Mouse (Mus musculus) liver, embryonic 14.5 days (tissue): ENCODE measurements around the gene Mad1l1. TPM values are rescaled to one million over a fixed set of nuclear protein-coding genes. Genes with fewer than 3 reads are reported as not detected.

Experiments used
- ATAC-seq: fragments of 200-750 bp; cut with Nextera tagmentation; 2 replicates; pipeline ENCODE4 v1.8.0; 2017; ENCODE audit warnings: moderate number of reproducible peaks, mild to moderate bottlenecking, moderate library complexity; ENCODE audit not compliant: insufficient read depth
- DNase-seq, 3 experiments: peaks; one replicate each; pipeline ENCODE4 v3.0.0-alpha.2; 2012 to 2013; ENCODE audit warnings: low read depth in 3 of 3, low spot score in 3 of 3
- H3K27ac ChIP-seq: fragments of 300-500 bp; sonication (generic); 2 replicates; pipeline ENCODE4 v1.5.1; 2014; ENCODE audit warnings: moderate library complexity, mild to moderate bottlenecking, control low read depth, inconsistent platforms
- H3K27me3 ChIP-seq: fragments of 300-500 bp; sonication (generic); 2 replicates; pipeline ENCODE4 v1.6.1; 2014; ENCODE audit warnings: mild to moderate bottlenecking, low read length, moderate library complexity; ENCODE audit not compliant: control insufficient read depth, insufficient read depth
- H3K36me3 ChIP-seq: fragments of 300-500 bp; sonication (generic); replicated peaks from 2 replicates; pipeline ENCODE4 v1.6.1; 2014; ENCODE audit warnings: low read depth; ENCODE audit not compliant: control insufficient read depth, insufficient read depth
- H3K4me1 ChIP-seq, 2 experiments: fragments of 200-500 bp in 1 of 2; fragments of 300-500 bp in 1 of 2; sonication (generic) in 1 of 2; replicated peaks; 2 replicates each; pipeline ENCODE4 v1.6.1; 2012 to 2014; ENCODE audit warnings: antibody characterized with exemption in 1 of 2, inconsistent platforms in 1 of 2, low read length in 1 of 2; ENCODE audit not compliant: control insufficient read depth in 2 of 2, insufficient read depth in 2 of 2
- H3K4me2 ChIP-seq: fragments of 300-500 bp; sonication (generic); 2 replicates; pipeline ENCODE4 v1.6.1; 2014; ENCODE audit warnings: low read depth, mild to moderate bottlenecking, control low read depth, moderate library complexity
- H3K4me3 ChIP-seq, 2 experiments: fragments of 200-500 bp in 1 of 2; fragments of 300-500 bp in 1 of 2; sonication (generic) in 1 of 2; 2 replicates each; pipeline ENCODE4 v1.5.1; 2012 to 2014; ENCODE audit warnings: low read depth in 2 of 2, low read length in 2 of 2, mild to moderate bottlenecking in 2 of 2, control low read depth in 1 of 2, inconsistent platforms in 1 of 2, moderate library complexity in 1 of 2; ENCODE audit not compliant: insufficient read depth in 1 of 2
- H3K9ac ChIP-seq: fragments of 300-500 bp; sonication (generic); replicated peaks from 2 replicates; pipeline ENCODE4 v1.6.1; 2014; ENCODE audit warnings: mild to moderate bottlenecking, control low read depth, moderate library complexity
- H3K9me3 ChIP-seq: fragments of 300-500 bp; sonication (generic); 2 replicates; pipeline ENCODE4 v1.6.1; 2016; ENCODE audit warnings: low read length, mixed read lengths; ENCODE audit not compliant: control insufficient read depth
- CTCF ChIP-seq: IDR thresholded peaks from 2 replicates; pipeline ENCODE4 v1.5.1; 2016; ENCODE audit warnings: antibody characterized with exemption, low read depth, control low read depth
- EP300 ChIP-seq: IDR thresholded peaks from 2 replicates; pipeline ENCODE4 v1.6.1; 2016; ENCODE audit warnings: antibody characterized with exemption, low read depth
- WGBS: fragments of 180-500 bp; shearing (Covaris S2); extraction: QIAGEN DNeasy Blood & Tissue Kit; methylation state at CpG from one replicate; pipeline ENCODE4 v1.1.7; 2014; ENCODE audit not compliant: insufficient replicate concordance; 5-methylcytosine and 5-hydroxymethylcytosine counted together
- polyA plus RNA-seq, 2 experiments: library from polyadenylated mRNA; depleted of rRNA in 1 of 2; stranded (reverse) in 1 of 2; unstranded in 1 of 2; fragments of >200 nt; fragmentation: Nextera tagmentation in 1 of 2; extraction: Ambion mirVana in 1 of 2; gene quantifications; 2 replicates each; pipeline versions ENCODE4 v1.2.1 to v1.2.3; 2012 to 2014

Gene Mad1l1
- polyA plus RNA-seq, 2 experiments: 15.5 to 16.9 TPM

DNA sequence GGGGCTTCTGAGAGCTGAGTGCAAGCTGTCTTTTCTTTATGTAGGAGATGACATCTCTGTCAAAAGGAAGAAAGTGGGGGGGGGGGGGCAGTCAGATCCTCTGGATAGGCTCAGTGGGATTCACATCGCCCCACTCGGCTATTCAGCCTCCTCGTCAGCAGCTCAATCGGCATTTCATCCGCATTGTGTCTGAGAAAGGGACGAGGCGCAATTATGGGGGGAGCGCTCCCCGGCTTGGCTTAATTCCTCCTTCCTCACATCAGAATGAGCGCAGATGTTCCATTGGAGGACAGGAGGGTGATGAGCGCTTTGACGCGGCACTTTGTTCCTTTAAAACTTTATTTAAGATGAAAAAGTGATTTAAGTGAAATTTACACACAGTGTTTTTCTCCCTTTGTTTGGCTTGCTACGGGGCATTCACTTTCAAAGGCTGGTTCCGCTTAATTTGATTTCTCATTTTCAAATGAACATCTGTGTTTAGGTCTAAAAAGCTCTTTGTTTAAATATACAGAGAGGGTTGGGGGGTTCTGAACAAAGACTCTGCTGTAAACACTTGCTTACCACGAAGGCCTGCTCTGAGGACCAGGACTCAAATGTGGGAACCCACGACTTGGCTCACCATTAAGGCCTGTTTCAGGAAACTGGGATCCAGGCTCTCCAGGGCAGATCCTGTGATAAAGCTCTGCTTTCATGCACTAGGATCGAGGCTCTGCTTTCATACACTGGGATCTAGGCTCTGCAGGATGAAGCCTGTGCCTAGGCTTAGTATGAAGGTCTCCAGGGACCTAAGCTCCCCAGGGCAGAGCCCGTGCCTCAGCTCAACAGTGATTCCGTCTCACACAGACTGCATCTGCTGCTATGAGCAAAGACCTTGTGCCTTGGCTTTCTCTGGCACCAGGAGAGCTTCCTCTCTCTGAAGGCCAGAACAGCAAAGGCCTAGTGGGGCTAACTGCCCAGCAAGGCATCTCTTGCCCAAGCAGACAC is 98.0 kb downstream of the Mad1l1 start:
- DNase-seq (no peak), ATAC-seq (no peak)
- Histone ChIP-seq H3K4me1 (no peaks in the 10 kb centered on the region), H3K4me3 (no peak overlapping the region), H3K9me3 (no peaks in the 10 kb centered on the region), H3K27ac (no peak overlapping the region), H3K9ac (no peak overlapping the region), H3K4me2 (no peak overlapping the region), H3K27me3 (no peaks in the 10 kb centered on the region), H3K36me3 (no peaks in the 10 kb centered on the region)
- no peak for TF ChIP-seq EP300
- no peak for TF ChIP-seq CTCF
- 85% methylated on average over 20 of the region's 20 CpGs for WGBS

DNA sequence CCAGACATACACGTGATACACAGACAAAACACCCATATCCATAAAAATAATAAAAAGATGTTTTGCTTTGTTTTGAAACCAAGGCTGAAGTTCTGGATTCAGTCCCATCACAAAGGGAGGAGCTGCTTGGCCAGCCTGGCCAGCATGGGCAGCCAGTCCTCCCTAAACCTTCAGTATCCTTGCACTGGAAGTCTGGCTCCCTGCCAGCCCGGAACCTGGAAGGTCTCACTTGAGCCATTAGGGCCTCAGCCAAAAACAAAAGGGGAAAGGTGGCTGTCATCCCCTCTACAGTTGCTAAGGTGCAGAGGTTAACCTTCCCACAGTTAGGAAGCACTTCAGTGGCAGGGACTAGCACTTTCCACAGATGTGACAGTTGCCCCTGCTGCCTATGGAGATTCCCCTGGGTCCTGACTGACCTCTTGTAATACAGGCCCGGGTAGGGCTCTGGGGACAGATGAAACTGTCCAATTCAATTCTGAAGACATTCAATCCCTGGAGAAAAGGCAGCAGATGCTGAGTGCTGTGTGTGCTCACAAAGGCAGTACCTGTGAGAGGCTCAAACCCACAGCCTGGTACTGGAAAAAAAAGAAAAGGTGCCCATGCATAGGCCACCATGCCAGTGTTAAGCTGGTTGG is 100.2 kb downstream of the Mad1l1 start:
- no peaks in the 10 kb centered on the region for H3K27me3 ChIP-seq

DNA sequence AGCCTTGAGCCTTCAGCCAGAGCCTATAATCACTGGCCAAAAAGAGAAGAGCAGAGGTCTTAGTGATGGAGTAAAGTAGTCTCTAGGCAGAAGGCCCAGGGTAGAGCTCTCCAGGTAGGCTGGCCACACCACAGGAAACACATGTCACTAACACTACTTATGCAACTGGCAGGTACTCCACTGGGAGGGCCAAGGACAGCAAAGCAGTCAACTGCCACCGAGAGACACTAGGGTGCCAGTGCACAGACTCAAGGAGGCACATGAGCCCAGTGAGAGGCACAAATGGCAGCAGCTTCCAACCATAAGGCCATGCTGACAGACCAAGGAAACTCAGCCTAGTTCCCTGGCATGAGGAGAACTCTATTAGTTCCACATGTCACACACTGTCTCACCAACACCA is 102.1 kb downstream of the Mad1l1 start:
- Histone ChIP-seq H3K27me3 (no peaks in the 10 kb centered on the region), H3K4me3 (no peak overlapping the region), H3K4me1 (no peaks in the 10 kb centered on the region), H3K27ac (no peak overlapping the region), H3K9me3 (no peaks in the 10 kb centered on the region), H3K4me2 (no peak overlapping the region), H3K36me3 (no peaks in the 10 kb centered on the region), H3K9ac (no peak overlapping the region)
- 68% methylated on average over 1 of the region's 1 CpGs for WGBS
- TF ChIP-seq EP300 (no peak), CTCF (no peak)
- DNase-seq (no peak), ATAC-seq (no peak)

More for the DNA sequence above, 100.2 kb downstream of the Mad1l1 start:
- Histone ChIP-seq H3K9ac (no peak overlapping the region), H3K4me3 (no peak overlapping the region), H3K27ac (no peak overlapping the region), H3K36me3 (no peaks in the 10 kb centered on the region), H3K4me1 (no peaks in the 10 kb centered on the region), H3K4me2 (no peak overlapping the region), H3K9me3 (no peaks in the 10 kb centered on the region)
- WGBS: 68% methylated on average over 3 of the region's 3 CpGs
- TF ChIP-seq EP300 (no peak), CTCF (no peak)
- DNase-seq (no peak), ATAC-seq (no peak)

- no peak for TF ChIP-seq EP300
- no peak for TF ChIP-seq CTCF
- no peak overlapping the region for H3K4me3 ChIP-seq
- H3K4me2 ChIP-seq: no peak overlapping the region
- no peak overlapping the region for H3K27ac ChIP-seq
- H3K9ac ChIP-seq: no peak overlapping the region
- no peaks in the 10 kb centered on the region for H3K9me3 ChIP-seq
- 74% methylated on average over 2 of the region's 2 CpGs for WGBS
- DNase-seq: no peak
- H3K27me3 ChIP-seq: no peaks in the 10 kb centered on the region
- no peaks in the 10 kb centered on the region for H3K36me3 ChIP-seq
- no peak for ATAC-seq
- H3K4me1 ChIP-seq: no peaks in the 10 kb centered on the region
Observed at GRCm38 (mm10) chr5:140217900-140218299, 103.5 kb downstream of the Mad1l1 start.

- 45% methylated on average over 3 of the region's 3 CpGs for WGBS
- Histone ChIP-seq H3K4me2 (no peak overlapping the region), H3K4me1 (no peaks in the 10 kb centered on the region), H3K27ac (no peak overlapping the region), H3K36me3 (no peaks in the 10 kb centered on the region), H3K27me3 (no peaks in the 10 kb centered on the region), H3K9ac (no peak overlapping the region), H3K4me3 (no peak overlapping the region), H3K9me3 (no peaks in the 10 kb centered on the region)
- no peak for DNase-seq
- TF ChIP-seq EP300: no peak
- no peak for TF ChIP-seq CTCF
- no peak for ATAC-seq
Observed at GRCm38 (mm10) chr5:140217083-140217482, 104.3 kb downstream of the Mad1l1 start.
